Mouse (Mus musculus) hindbrain, embryonic 14.5 days (tissue): Measurements from ENCODE around the gene Gm37240. TPM values are rescaled to one million over a fixed set of nuclear protein-coding genes. Genes with fewer than 3 reads are reported as not detected.

ENCODE experiments used
- ATAC-seq: fragments of 200-750 bp; cut with Nextera tagmentation; 2 replicates; pipeline ENCODE4 v1.8.0; 2017; ENCODE audit warnings: moderate number of reproducible peaks, mild to moderate bottlenecking, moderate TSS enrichment, moderate library complexity; ENCODE audit not compliant: low FRiP score
- DNase-seq: peaks from one replicate; pipeline ENCODE4 v3.0.0-alpha.2; 2015; ENCODE audit warnings: low spot score
- H3K27ac ChIP-seq: fragments of 300-500 bp; sonication (generic); 2 replicates; pipeline ENCODE4 v1.5.1; 2014; ENCODE audit warnings: mild to moderate bottlenecking, moderate library complexity
- H3K27me3 ChIP-seq: fragments of 300-500 bp; sonication (generic); 2 replicates; pipeline ENCODE4 v1.6.1; 2014; ENCODE audit warnings: mild to moderate bottlenecking, low read length, mixed read lengths; ENCODE audit not compliant: control insufficient read depth, insufficient read depth
- H3K36me3 ChIP-seq: fragments of 300-500 bp; sonication (generic); replicated peaks from 2 replicates; pipeline ENCODE4 v1.6.1; 2014; ENCODE audit not compliant: control insufficient read depth, insufficient read depth
- H3K4me1 ChIP-seq: fragments of 300-500 bp; sonication (generic); replicated peaks from 2 replicates; pipeline ENCODE4 v1.6.1; 2014; ENCODE audit warnings: antibody characterized with exemption, low read length, mixed read lengths; ENCODE audit not compliant: control insufficient read depth, insufficient read depth
- H3K4me2 ChIP-seq: fragments of 300-500 bp; sonication (generic); replicated peaks from 2 replicates; pipeline ENCODE4 v1.6.1; 2014; ENCODE audit warnings: mild to moderate bottlenecking, moderate library complexity
- H3K4me3 ChIP-seq: fragments of 300-500 bp; sonication (generic); replicated peaks from 2 replicates; pipeline ENCODE4 v1.5.1; 2014; ENCODE audit warnings: mild to moderate bottlenecking, low read length
- H3K9ac ChIP-seq: fragments of 300-500 bp; sonication (generic); 2 replicates; pipeline ENCODE4 v1.6.1; 2014
- H3K9me3 ChIP-seq: fragments of 300-500 bp; sonication (generic); 2 replicates; pipeline ENCODE4 v1.6.1; 2016; ENCODE audit warnings: low read length; ENCODE audit not compliant: control insufficient read depth
- WGBS: fragments of 180-500 bp; shearing (Covaris S2); extraction: QIAGEN DNeasy Blood & Tissue Kit; methylation state at CpG from one replicate; pipeline ENCODE4 v1.1.7; 2014; 5-methylcytosine and 5-hydroxymethylcytosine counted together
- polyA plus RNA-seq: library from polyadenylated mRNA; unstranded; fragments of >200 nt; fragmentation: Nextera tagmentation; extraction: Ambion mirVana; gene quantifications from 2 replicates; pipeline ENCODE4 v1.2.1, GENCODE M21; 2014

The Gm37240 gene
- polyA plus RNA-seq, 1 experiment from 2014 or later: 0.94 TPM

DNA sequence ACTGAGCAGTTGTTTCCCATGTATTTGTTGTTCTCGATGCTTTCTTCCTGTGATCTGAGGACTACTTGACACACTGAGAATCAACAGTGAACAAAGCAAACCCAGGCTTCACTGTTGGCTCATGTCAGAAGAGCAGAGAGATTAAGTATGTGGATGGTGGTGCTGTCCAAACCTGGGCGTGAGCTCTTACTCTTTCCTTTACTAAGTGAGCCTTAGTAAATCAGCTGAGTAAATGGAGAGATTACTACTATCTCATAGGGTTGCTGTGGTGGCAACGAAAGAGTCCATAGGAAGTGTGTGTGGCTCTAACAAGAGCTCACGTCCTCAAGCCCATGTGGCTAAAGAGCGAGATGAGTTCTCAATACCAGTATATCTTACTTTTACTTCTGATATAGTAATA lies 950.4 kb downstream of the Gm37240 start:
- 51% methylated on average over 5 of the region's 5 CpGs for WGBS
- Histone ChIP-seq H3K27ac (no peak overlapping the region), H3K9me3 (no peaks in the 10 kb centered on the region), H3K4me3 (no peak overlapping the region), H3K4me2 (no peak overlapping the region), H3K27me3 (no peaks in the 10 kb centered on the region), H3K36me3 (no peaks in the 10 kb centered on the region), H3K9ac (no peak overlapping the region), H3K4me1 (peaks cover 14% of the 10 kb centered on the region)
- ATAC-seq: no peak
- DNase-seq: no peak

- Histone ChIP-seq H3K4me1 (peaks cover 14% of the 10 kb centered on the region), H3K9ac (no peak overlapping the region), H3K36me3 (no peaks in the 10 kb centered on the region), H3K4me3 (no peak overlapping the region), H3K27ac (no peak overlapping the region), H3K9me3 (no peaks in the 10 kb centered on the region), H3K4me2 (no peak overlapping the region), H3K27me3 (no peaks in the 10 kb centered on the region)
- DNase-seq (peak; percentile 80), ATAC-seq (no peak)
- 58% methylated on average over 2 of the region's 2 CpGs for WGBS
Measured at GRCm38 (mm10) chr3:84936252-84936651, 951.1 kb downstream of the Gm37240 start.

DNA sequence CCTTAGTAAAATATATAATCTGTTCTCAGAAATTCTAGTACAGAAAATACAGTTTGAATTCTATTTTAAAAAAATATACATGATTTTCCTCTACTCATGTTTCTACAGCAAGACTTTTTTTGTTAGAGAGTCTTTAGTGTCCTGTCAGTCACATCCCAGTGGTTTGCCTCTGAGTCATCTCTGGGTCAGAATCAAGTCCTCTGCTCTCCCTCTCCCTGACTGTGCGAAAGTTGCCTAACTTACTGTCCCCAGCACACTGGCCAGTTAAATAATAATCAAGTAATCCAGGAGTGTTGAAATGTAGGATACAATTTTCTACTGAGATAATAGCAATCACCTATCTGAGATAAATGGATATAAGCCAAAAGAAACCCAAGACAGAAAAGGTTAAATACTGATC lies 951.6 kb downstream of the Gm37240 start:
- Histone ChIP-seq H3K4me1 (peaks cover 14% of the 10 kb centered on the region), H3K4me2 (no peak overlapping the region), H3K4me3 (no peak overlapping the region), H3K27ac (no peak overlapping the region), H3K36me3 (no peaks in the 10 kb centered on the region), H3K27me3 (no peaks in the 10 kb centered on the region), H3K9me3 (no peaks in the 10 kb centered on the region), H3K9ac (no peak overlapping the region)
- no peak for DNase-seq
- 86% methylated on average over 1 of the region's 1 CpGs for WGBS
- no peak for ATAC-seq

- Histone ChIP-seq H3K4me2 (no peak overlapping the region), H3K36me3 (no peaks in the 10 kb centered on the region), H3K27ac (no peak overlapping the region), H3K4me3 (no peak overlapping the region), H3K9me3 (no peaks in the 10 kb centered on the region), H3K4me1 (no peaks in the 10 kb centered on the region), H3K9ac (no peak overlapping the region), H3K27me3 (no peaks in the 10 kb centered on the region)
- no peak for ATAC-seq
- no peak for DNase-seq
- WGBS: 87% methylated on average over 3 of the region's 3 CpGs
Measured at GRCm38 (mm10) chr3:84930683-84931082, 956.6 kb downstream of the Gm37240 start.

- no peak overlapping the region for H3K9ac ChIP-seq
- H3K27ac ChIP-seq: no peak overlapping the region
- H3K4me1 ChIP-seq: 0 out of 2 replicates have a peak, but pooled peaks cover 2% of the 10 kb centered on the region
- no peak for ATAC-seq
- no peaks in the 10 kb centered on the region for H3K9me3 ChIP-seq
- H3K36me3 ChIP-seq: no peaks in the 10 kb centered on the region
- no peak for DNase-seq
- H3K4me2 ChIP-seq: no peak overlapping the region
- no peaks in the 10 kb centered on the region for H3K27me3 ChIP-seq
- no peak overlapping the region for H3K4me3 ChIP-seq
- WGBS: 94% methylated on average over 3 of the region's 3 CpGs
Measured at GRCm38 (mm10) chr3:84929171-84929570, 958.1 kb downstream of the Gm37240 start.

GRCm38 (mm10) chr3:84927901-84928300 lies 959.4 kb downstream of the Gm37240 start:
- H3K4me3 ChIP-seq: no peak overlapping the region
- H3K9me3 ChIP-seq: no peaks in the 10 kb centered on the region
- no peak overlapping the region for H3K27ac ChIP-seq
- WGBS: 99% methylated on average over 2 of the region's 2 CpGs
- no peak overlapping the region for H3K4me2 ChIP-seq
- H3K4me1 ChIP-seq: 0 out of 2 replicates have a peak, but pooled peaks cover 2% of the 10 kb centered on the region
- no peaks in the 10 kb centered on the region for H3K27me3 ChIP-seq
- H3K36me3 ChIP-seq: no peaks in the 10 kb centered on the region
- DNase-seq (no peak), ATAC-seq (no peak)
- H3K9ac ChIP-seq: no peak overlapping the region

DNA sequence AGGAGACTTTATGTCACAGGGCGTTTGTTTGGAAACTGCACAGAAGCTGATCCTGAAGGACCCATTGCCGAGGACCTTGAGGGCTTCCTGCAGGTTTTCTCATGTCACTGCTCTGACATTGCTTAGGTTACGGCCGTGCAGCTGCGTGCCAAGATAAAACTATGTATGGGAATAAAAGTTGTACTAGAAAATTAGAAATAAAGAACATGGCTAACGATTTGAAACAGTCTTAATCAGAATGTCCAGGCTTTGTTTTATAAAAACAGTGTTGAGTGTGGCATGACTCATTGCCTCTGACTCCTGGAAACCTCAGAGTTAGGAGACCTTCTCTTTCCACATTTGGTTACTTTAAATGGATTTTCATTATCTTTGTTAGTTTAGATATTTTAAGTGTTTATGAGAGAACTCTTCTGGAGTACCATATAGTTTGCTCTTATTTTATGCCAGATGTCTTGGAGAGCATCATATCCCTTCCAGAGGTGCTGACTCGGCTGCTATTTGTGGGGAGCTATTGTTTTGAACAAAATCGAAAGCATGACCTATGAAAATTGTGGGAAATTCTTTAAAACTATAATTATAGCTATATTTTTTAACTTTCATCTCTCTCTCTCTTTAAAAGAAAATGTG lies 960.0 kb downstream of the Gm37240 start:
- no peak overlapping the region for H3K9ac ChIP-seq
- no peak for ATAC-seq

DNA sequence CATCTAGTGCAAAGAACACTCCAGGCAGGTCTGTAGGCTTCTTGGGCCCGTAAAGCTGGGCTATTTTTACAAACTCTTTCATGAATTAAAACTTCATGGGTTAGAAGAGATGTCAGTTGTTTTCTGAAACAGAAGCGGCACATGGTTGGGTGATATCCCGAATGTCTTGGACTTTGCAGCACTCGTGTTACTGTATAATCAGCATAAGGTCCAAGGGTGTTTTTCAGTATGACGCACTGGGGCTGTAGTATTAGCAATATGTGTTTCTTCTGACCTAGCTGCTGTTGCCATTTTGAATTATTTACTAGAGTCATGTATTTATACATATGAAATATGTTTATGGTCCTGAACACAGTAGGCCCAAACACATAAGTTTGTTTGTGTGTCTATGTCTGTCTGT lies 961.2 kb downstream of the Gm37240 start:
- H3K27ac ChIP-seq: no peak overlapping the region
- WGBS: 94% methylated on average over 5 of the region's 5 CpGs
- no peak overlapping the region for H3K9ac ChIP-seq
- H3K4me2 ChIP-seq: no peak overlapping the region
- ATAC-seq: no peak
- 0 out of 2 replicates have a peak, but pooled peaks cover 2% of the 10 kb centered on the region for H3K4me1 ChIP-seq
- H3K9me3 ChIP-seq: no peaks in the 10 kb centered on the region
- no peaks in the 10 kb centered on the region for H3K36me3 ChIP-seq
- no peaks in the 10 kb centered on the region for H3K27me3 ChIP-seq
- no peak overlapping the region for H3K4me3 ChIP-seq
- no peak for DNase-seq

More for the DNA sequence above, 960.0 kb downstream of the Gm37240 start:
- no peak overlapping the region for H3K4me2 ChIP-seq
- no peaks in the 10 kb centered on the region for H3K36me3 ChIP-seq
- 89% methylated on average over 8 of the region's 8 CpGs for WGBS
- no peak overlapping the region for H3K4me3 ChIP-seq
- no peaks in the 10 kb centered on the region for H3K27me3 ChIP-seq
- DNase-seq: no peak
- H3K27ac ChIP-seq: no peak overlapping the region
- no peaks in the 10 kb centered on the region for H3K9me3 ChIP-seq
- 0 out of 2 replicates have a peak, but pooled peaks cover 2% of the 10 kb centered on the region for H3K4me1 ChIP-seq

DNA sequence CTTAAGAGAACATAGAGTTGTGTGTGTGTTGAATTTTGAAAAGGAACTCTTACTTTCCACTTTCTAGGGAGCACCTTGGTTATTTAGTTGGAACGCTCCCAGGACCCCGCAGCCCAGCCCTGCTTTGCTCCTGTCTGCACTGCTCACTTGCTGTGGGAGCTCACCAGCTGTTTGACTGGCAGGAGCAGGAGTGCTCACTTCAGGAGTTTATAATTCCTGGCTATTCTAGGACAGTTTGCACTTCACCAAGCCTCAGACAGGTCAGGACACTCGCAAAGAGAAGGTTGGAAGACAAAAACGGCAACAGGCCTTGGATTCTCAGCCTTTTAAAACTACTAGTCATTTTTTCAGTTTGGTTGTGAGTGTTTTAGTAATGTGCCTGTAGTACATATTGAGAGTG lies 962.1 kb downstream of the Gm37240 start:
- ATAC-seq (no peak), DNase-seq (no peak)
- 0 out of 2 replicates have a peak, but pooled peaks cover 2% of the 10 kb centered on the region for H3K4me1 ChIP-seq
- no peak overlapping the region for H3K4me2 ChIP-seq
- H3K9ac ChIP-seq: no peak overlapping the region
- no peaks in the 10 kb centered on the region for H3K27me3 ChIP-seq
- H3K9me3 ChIP-seq: no peaks in the 10 kb centered on the region
- H3K36me3 ChIP-seq: no peaks in the 10 kb centered on the region
- WGBS: 76% methylated on average over 4 of the region's 4 CpGs
- no peak overlapping the region for H3K27ac ChIP-seq
- H3K4me3 ChIP-seq: no peak overlapping the region

- Histone ChIP-seq H3K9ac (no peak overlapping the region), H3K36me3 (no peaks in the 10 kb centered on the region), H3K9me3 (no peaks in the 10 kb centered on the region), H3K4me2 (no peak overlapping the region), H3K4me1 (0 out of 2 replicates have a peak, but pooled peaks cover 2% of the 10 kb centered on the region), H3K27ac (no peak overlapping the region), H3K4me3 (no peak overlapping the region), H3K27me3 (no peaks in the 10 kb centered on the region)
- WGBS: 94% methylated on average over 1 of the region's 1 CpGs
- ATAC-seq (no peak), DNase-seq (no peak)
Measured at GRCm38 (mm10) chr3:84923670-84924069, 963.6 kb downstream of the Gm37240 start.
